Mouse (Mus musculus): ENCODE results near the gene Tstd1. TPM values are rescaled to one million over a fixed set of nuclear protein-coding genes. Genes with fewer than 3 reads are reported as not detected.

Tstd1 gene
- total RNA-seq (2014; rRNA removed) (1.5 TPM in 1 of 2 replicates, not detected in the other), polyA plus RNA-seq (2015; fragmentation: Nextera tagmentation; extraction: Ambion mirVana) (2.3 and 2.7 TPM in 2 replicates)

- DNase-seq (ENCODE audit: low spot score) (no peak), ATAC-seq (peak; percentile 20; the same call in 1 of the 2 replicates)
- Histone ChIP-seq H3K9me3 (ENCODE audit: low read length) (no peaks in the 10 kb centered on the region), H3K4me3 (ENCODE audit: low read length) (no peak within 1 kb of the TSS), H3K27ac (peak within 1 kb of the TSS; percentile 36; the same call in 1 of the 2 replicates), H3K27me3 (ENCODE audit: insufficient read depth, low read length) (no peaks in the 10 kb centered on the region), H3K36me3 (ENCODE audit: insufficient read depth, low read length) (peaks cover 28% of the 10 kb centered on the region), H3K4me1 (ENCODE audit: insufficient read depth, low read length) (no peaks in the 10 kb centered on the region), H3K9ac (replicated peaks; ENCODE audit: low read length) (no peak within 1 kb of the TSS), H3K4me2 (ENCODE audit: low read depth, low read length) (no peak within 1 kb of the TSS)
- no peak for TF ChIP-seq CTCF (IDR thresholded peaks at IDR 0.05; ENCODE audit: low read depth)
- WGBS, result 86% methylated on average over 5 of the region's 5 CpGs
Measured at GRCm38 (mm10) chr1:171418660-171419059, at the start of gene Tstd1. TSS of gene Tstd1 (plus strand) at chr1:171418872.

GRCm38 (mm10) chr1:171369845-171370556 is 48.7 kb upstream of the Tstd1 start, which contains the start of gene Nectin4:
TSS of gene Nectin4 (plus strand) at chr1:171370099.
- Histone ChIP-seq H3K4me2 (ENCODE audit: low read depth, low read length) (no peak within 1 kb of the TSS), H3K36me3 (ENCODE audit: insufficient read depth, low read length) (no peaks in the 10 kb centered on the region), H3K9ac (replicated peaks; ENCODE audit: low read length) (no peak within 1 kb of the TSS), H3K9me3 (ENCODE audit: low read length) (no peaks in the 10 kb centered on the region), H3K4me1 (ENCODE audit: insufficient read depth, low read length) (no peaks in the 10 kb centered on the region), H3K27me3 (ENCODE audit: insufficient read depth, low read length) (no peaks in the 10 kb centered on the region), H3K4me3 (ENCODE audit: low read length) (no peak within 1 kb of the TSS), H3K27ac (no peak within 1 kb of the TSS)
- ATAC-seq (no peak), DNase-seq (ENCODE audit: low spot score) (no peak)
- WGBS, result 46% methylated on average over 19 of the region's 20 CpGs
- no peak for TF ChIP-seq CTCF (IDR thresholded peaks at IDR 0.05; ENCODE audit: low read depth)

- H3K36me3 ChIP-seq (ENCODE audit: insufficient read depth, low read length), result no peaks in the 10 kb centered on the region
- H3K4me3 ChIP-seq (ENCODE audit: low read length), result no peak overlapping the region
- ATAC-seq, result no peak
- no peak for DNase-seq (ENCODE audit: low spot score)
- no peaks in the 10 kb centered on the region for H3K27me3 ChIP-seq (ENCODE audit: insufficient read depth, low read length)
- 67% methylated on average over 3 of the region's 3 CpGs for WGBS
- H3K4me2 ChIP-seq (ENCODE audit: low read depth, low read length), result no peak overlapping the region
- no peak overlapping the region for H3K9ac ChIP-seq (replicated peaks; ENCODE audit: low read length)
- no peak for TF ChIP-seq CTCF (IDR thresholded peaks at IDR 0.05; ENCODE audit: low read depth)
- no peaks in the 10 kb centered on the region for H3K4me1 ChIP-seq (ENCODE audit: insufficient read depth, low read length)
- no peak overlapping the region for H3K27ac ChIP-seq
- H3K9me3 ChIP-seq (ENCODE audit: low read length), result no peaks in the 10 kb centered on the region
Measured at GRCm38 (mm10) chr1:171372880-171373279, 45.8 kb upstream of the Tstd1 start.

GRCm38 (mm10) chr1:171373946-171374345 is 44.7 kb upstream of the Tstd1 start:
- Histone ChIP-seq H3K9ac (replicated peaks; ENCODE audit: low read length) (no peak overlapping the region), H3K4me3 (ENCODE audit: low read length) (no peak overlapping the region), H3K4me1 (ENCODE audit: insufficient read depth, low read length) (no peaks in the 10 kb centered on the region), H3K4me2 (ENCODE audit: low read depth, low read length) (no peak overlapping the region), H3K36me3 (ENCODE audit: insufficient read depth, low read length) (no peaks in the 10 kb centered on the region), H3K27me3 (ENCODE audit: insufficient read depth, low read length) (no peaks in the 10 kb centered on the region), H3K27ac (no peak overlapping the region), H3K9me3 (ENCODE audit: low read length) (no peaks in the 10 kb centered on the region)
- no peak for DNase-seq (ENCODE audit: low spot score)
- WGBS, result 10% methylated on average over 4 of the region's 4 CpGs
- ATAC-seq, result no peak
- no peak for TF ChIP-seq CTCF (IDR thresholded peaks at IDR 0.05; ENCODE audit: low read depth)

GRCm38 (mm10) chr1:171375646-171376097 is 43.0 kb upstream of the Tstd1 start:
- H3K4me1 ChIP-seq (ENCODE audit: insufficient read depth, low read length), result peaks cover 7% of the 10 kb centered on the region; the same call in 1 of the 2 replicates
- no peak overlapping the region for H3K4me3 ChIP-seq (ENCODE audit: low read length)
- H3K9ac ChIP-seq (replicated peaks; ENCODE audit: low read length), result no peak overlapping the region
- ATAC-seq (no peak), DNase-seq (ENCODE audit: low spot score) (no peak)
- TF ChIP-seq CTCF (IDR thresholded peaks at IDR 0.05; ENCODE audit: low read depth), result no peak
- no peak overlapping the region for H3K27ac ChIP-seq
- no peak overlapping the region for H3K4me2 ChIP-seq (ENCODE audit: low read depth, low read length)
- H3K36me3 ChIP-seq (ENCODE audit: insufficient read depth, low read length), result no peaks in the 10 kb centered on the region
- 59% methylated on average over 9 of the region's 9 CpGs for WGBS
- H3K9me3 ChIP-seq (ENCODE audit: low read length), result no peaks in the 10 kb centered on the region
- no peaks in the 10 kb centered on the region for H3K27me3 ChIP-seq (ENCODE audit: insufficient read depth, low read length)

- 89% methylated on average over 6 of the region's 6 CpGs for WGBS
- H3K4me2 ChIP-seq (ENCODE audit: low read depth, low read length), result no peak overlapping the region
- no peak for TF ChIP-seq CTCF (IDR thresholded peaks at IDR 0.05; ENCODE audit: low read depth)
- DNase-seq (ENCODE audit: low spot score) (no peak), ATAC-seq (no peak)
- no peak overlapping the region for H3K27ac ChIP-seq
- no peak overlapping the region for H3K9ac ChIP-seq (replicated peaks; ENCODE audit: low read length)
- no peaks in the 10 kb centered on the region for H3K36me3 ChIP-seq (ENCODE audit: insufficient read depth, low read length)
- H3K27me3 ChIP-seq (ENCODE audit: insufficient read depth, low read length), result no peaks in the 10 kb centered on the region
- no peak overlapping the region for H3K4me3 ChIP-seq (ENCODE audit: low read length)
- peaks cover 7% of the 10 kb centered on the region; the same call in 1 of the 2 replicates for H3K4me1 ChIP-seq (ENCODE audit: insufficient read depth, low read length)
- no peaks in the 10 kb centered on the region for H3K9me3 ChIP-seq (ENCODE audit: low read length)
Measured at GRCm38 (mm10) chr1:171378298-171378697, 40.4 kb upstream of the Tstd1 start.
